Mouse (Mus musculus) hindbrain, embryonic 15.5 days (tissue): ENCODE results near the gene Prpsap1. TPM values are rescaled to one million over a fixed set of nuclear protein-coding genes. Genes with fewer than 3 reads are reported as not detected.
"Not testable (repeated sequence)": the region's sequence is repeated elsewhere in the genome, so short reads cannot be mapped to it uniquely, and the experiment has no call there.

Source experiments
- ATAC-seq: fragments of 200-750 bp; cut with Nextera tagmentation; 2 replicates; pipeline ENCODE4 v1.8.0; 2017; ENCODE audit warnings: low read depth, moderate number of reproducible peaks, moderate TSS enrichment; ENCODE audit not compliant: low FRiP score
- H3K27ac ChIP-seq: fragments of 300-500 bp; sonication (generic); replicated peaks from 2 replicates; pipeline ENCODE4 v1.5.1; 2015; ENCODE audit warnings: mild to moderate bottlenecking, inconsistent platforms
- H3K27me3 ChIP-seq: fragments of 300-500 bp; sonication (generic); 2 replicates; pipeline ENCODE4 v1.6.1; 2015; ENCODE audit warnings: control low read depth, inconsistent platforms
- H3K36me3 ChIP-seq: fragments of 300-500 bp; sonication (generic); 2 replicates; pipeline ENCODE4 v1.6.1; 2015; ENCODE audit warnings: control low read depth, inconsistent platforms
- H3K4me1 ChIP-seq: fragments of 300-500 bp; sonication (generic); replicated peaks from 2 replicates; pipeline ENCODE4 v1.6.1; 2015; ENCODE audit warnings: control low read depth, inconsistent platforms
- H3K4me2 ChIP-seq: fragments of 300-500 bp; sonication (generic); 2 replicates; pipeline ENCODE4 v1.6.1; 2015; ENCODE audit warnings: moderate library complexity, mild to moderate bottlenecking, inconsistent platforms
- H3K4me3 ChIP-seq: fragments of 300-500 bp; sonication (generic); 2 replicates; pipeline ENCODE4 v1.5.1; 2015; ENCODE audit warnings: mild to moderate bottlenecking, inconsistent platforms
- H3K9ac ChIP-seq: fragments of 300-500 bp; sonication (generic); 2 replicates; pipeline ENCODE4 v1.6.1; 2015; ENCODE audit warnings: inconsistent platforms
- H3K9me3 ChIP-seq: fragments of 300-500 bp; sonication (generic); 2 replicates; pipeline ENCODE4 v1.6.1; 2016; ENCODE audit warnings: control low read depth, inconsistent platforms
- WGBS: fragments of 180-500 bp; shearing (Covaris S2); methylation state at CpG from one replicate; pipeline ENCODE4 v1.1.7; 2015; 5-methylcytosine and 5-hydroxymethylcytosine counted together
- polyA plus RNA-seq: library from polyadenylated mRNA; unstranded; fragments of >200 nt; fragmentation: Nextera tagmentation; extraction: Ambion mirVana; gene quantifications from 2 replicates; pipeline ENCODE4 v1.2.1, GENCODE M21; 2015

Prpsap1 gene
- polyA plus RNA-seq, 1 experiment from 2014 or later: 186 TPM

DNA sequence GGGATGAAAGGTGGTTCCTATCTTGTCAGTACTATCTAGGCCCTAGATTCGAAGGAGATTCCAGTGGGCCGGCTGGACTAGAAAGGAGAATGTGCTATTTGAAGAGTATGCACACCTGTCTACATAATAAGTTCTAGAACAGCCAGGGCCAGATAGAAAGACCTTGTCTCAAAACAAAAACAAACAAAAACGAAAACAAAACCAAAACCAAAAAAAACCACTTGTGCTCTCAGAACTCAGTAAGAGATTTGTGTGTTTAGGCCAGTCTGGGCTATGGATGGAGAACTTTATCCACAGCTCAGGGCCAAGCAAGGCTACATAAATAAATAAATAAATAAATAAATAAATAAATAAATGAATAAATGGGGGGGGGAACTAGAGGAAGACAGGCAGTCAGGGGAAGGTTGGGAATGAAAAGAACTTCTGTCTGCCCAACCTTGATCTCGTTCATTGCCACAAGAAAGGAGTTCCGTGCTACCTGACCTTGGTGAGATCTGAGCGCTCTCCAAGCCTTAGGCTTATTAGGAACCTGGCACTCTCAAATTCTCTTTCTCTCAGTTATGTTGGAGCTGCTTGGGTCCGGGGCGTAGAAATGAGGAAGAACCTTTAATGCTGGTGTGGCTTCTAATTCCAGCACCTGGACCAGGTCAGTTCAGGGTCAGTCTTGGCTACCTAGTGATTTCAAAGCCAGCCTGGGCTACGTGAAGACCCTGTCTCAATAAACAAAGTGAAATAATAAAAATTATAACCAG is 64.0 kb downstream of the Prpsap1 start:
- WGBS: 83% methylated on average over 9 of the region's 9 CpGs
- H3K4me2 ChIP-seq: no peak overlapping the region
- H3K9me3 ChIP-seq: no peaks in the 10 kb centered on the region
- no peak overlapping the region for H3K27ac ChIP-seq
- ATAC-seq: no peak
- H3K9ac ChIP-seq: no peak overlapping the region
- no peaks in the 10 kb centered on the region for H3K27me3 ChIP-seq
- no peak overlapping the region for H3K4me3 ChIP-seq
- no peaks in the 10 kb centered on the region for H3K36me3 ChIP-seq
- peaks cover 2% of the 10 kb centered on the region for H3K4me1 ChIP-seq

DNA sequence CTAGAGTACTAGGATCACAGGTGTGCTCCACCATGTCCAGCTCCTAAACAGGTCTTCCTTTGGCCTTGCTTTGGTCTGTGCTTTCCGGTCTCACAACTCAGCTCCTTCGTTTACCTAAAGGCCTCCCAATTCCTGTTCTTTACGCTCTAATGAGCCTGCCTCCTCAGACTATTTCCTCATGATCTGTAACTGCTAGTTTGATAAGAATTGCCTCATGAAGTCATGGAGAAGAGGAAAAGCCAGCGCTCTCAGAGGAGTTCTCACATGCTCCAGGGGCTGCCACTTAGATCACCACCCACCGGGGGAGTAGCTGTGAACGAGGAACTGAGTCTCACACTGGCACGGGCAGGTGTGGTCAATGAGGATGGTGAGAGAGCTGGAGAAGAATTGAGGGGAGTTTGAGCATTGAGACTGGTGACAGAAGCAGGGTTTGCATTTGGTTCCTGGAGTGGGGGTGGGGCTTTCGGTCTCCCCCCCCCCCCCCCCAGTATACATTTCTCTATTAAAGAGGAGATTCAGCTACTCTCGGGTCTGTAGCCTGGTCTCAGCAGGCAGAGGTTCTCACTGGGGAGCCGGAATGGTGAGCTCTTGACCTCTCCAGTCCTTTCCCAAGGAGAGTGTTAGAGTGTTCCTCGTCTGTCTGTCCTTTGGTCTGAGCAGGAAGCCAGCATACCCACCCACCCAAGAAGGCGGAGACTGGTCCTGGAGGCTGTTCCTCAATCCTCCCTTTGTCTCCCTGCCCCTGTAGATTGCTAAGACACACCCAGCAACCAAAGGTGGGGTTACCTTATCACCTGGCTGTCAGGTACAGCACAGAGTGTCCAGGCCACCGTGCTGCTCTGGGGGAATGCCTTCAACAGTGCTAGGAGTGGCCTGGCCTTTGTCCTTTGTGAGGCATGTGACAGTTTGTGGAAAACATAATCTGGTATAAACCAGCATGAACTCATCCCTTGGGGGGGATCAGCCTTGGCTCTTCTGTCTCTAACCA is 64.8 kb downstream of the Prpsap1 start:
- Histone ChIP-seq H3K4me1 (no peaks in the 10 kb centered on the region), H3K36me3 (no peaks in the 10 kb centered on the region), H3K4me2 (no peak overlapping the region), H3K9ac (no peak overlapping the region), H3K27ac (no peak overlapping the region), H3K27me3 (no peaks in the 10 kb centered on the region), H3K9me3 (no peaks in the 10 kb centered on the region), H3K4me3 (no peak overlapping the region)
- WGBS: 57% methylated on average over 13 of the region's 13 CpGs
- ATAC-seq: no peak

DNA sequence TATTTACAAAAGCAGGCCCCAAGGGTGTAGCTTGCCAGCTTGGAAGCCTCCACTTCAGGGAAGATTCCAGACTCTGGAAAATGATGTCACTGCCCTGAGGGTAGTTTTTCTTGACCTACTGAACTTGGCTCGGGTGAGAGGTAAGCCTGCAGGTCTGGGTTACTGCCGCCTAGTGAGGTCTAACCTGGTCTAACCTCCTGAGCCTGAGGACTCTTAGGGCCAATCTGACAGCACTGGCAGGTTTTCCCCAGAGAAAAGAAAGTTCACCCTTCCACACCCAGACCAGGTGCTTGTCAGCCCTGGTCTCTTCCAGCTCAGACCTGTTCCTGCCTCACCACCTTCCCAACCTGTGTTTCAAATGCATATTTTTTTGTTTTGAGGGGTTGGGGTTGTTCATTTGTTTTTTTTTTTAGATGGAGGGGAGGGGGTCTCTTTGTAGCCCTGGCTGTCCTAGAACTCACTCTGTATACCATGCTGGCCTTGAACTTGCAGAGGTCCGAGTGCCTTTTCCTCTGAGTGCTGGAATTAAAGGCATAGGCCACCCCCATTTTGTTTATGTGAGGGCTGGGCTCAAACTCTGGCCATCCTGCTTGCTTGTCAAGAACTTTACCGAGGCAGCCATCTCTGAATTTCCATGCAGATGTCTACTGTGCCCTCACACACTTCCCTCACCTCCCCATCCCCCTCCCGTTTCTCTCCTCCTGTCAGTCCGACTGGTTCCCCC is 67.0 kb downstream of the Prpsap1 start:
- Histone ChIP-seq H3K4me3 (no peak overlapping the region), H3K27me3 (no peaks in the 10 kb centered on the region), H3K36me3 (no peaks in the 10 kb centered on the region), H3K4me2 (no peak overlapping the region), H3K9ac (no peak overlapping the region), H3K4me1 (no peaks in the 10 kb centered on the region), H3K9me3 (no peaks in the 10 kb centered on the region), H3K27ac (no peak overlapping the region)
- WGBS: 78% methylated on average over 6 of the region's 6 CpGs
- no peak for ATAC-seq

DNA sequence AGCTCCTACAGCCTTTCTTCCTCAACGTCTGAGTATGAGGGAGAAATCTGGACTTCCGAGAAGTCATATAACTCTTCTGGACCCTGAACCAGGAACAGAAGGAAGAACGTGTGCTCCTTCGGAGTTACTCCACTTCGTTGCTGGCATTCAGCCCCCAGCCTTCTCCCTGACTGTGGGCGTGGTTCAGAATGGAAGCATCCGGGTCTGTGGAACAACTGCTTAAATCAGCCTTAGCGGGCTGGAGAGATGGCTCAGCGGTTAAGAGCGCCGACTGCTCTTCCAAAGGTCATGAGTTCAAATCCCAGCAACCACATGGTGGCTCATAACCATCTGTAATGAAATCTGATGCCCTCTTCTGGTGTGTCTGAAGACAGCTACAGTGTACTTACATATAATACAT is 67.7 kb downstream of the Prpsap1 start:
- WGBS: 87% methylated on average over 11 of the region's 11 CpGs
- H3K4me2 ChIP-seq, H3K27ac ChIP-seq, ATAC-seq, H3K9me3 ChIP-seq, H3K4me1 ChIP-seq, H3K27me3 ChIP-seq, H3K36me3 ChIP-seq, H3K9ac ChIP-seq, H3K4me3 ChIP-seq: not testable (repeated sequence)

DNA sequence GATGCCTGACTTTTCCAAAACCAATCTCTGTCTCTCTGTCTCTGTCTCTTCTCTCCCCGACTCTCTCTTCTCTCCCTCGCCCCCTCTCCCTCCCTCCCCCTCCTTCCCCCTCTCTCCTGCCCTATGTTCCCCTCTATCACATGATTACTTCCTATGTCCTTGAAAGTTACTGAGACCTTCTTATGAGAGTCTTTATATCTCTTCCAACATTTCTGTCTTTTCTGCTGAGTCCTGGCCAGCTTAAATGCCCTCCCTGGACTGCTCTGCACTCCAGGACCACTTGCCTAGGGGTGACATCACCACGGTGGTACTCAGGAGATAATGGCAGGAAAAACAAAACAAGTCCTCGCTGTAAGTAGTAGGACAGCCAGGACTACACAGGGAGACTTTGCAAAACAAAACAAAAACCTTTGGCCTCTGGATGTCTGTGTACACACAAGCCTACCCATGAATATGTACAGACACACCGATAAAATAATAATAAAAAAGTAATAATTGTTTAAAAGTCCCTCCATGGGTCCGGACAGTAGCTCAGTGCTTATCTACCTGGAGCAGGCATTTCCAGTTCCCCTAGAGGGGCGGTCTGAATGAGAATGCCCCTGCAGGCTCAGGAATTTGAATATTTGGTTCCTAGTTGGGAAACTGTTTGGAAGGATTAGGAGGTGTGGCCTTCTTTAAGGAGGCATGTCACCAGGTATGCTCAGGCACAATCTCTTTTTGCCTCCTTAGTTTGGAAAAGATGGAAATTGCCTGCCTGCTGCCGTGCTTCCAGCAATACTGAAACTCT is 69.2 kb downstream of the Prpsap1 start:
- ATAC-seq: no peak
- 54% methylated on average over 8 of the region's 8 CpGs for WGBS
- no peak overlapping the region for H3K27ac ChIP-seq

DNA sequence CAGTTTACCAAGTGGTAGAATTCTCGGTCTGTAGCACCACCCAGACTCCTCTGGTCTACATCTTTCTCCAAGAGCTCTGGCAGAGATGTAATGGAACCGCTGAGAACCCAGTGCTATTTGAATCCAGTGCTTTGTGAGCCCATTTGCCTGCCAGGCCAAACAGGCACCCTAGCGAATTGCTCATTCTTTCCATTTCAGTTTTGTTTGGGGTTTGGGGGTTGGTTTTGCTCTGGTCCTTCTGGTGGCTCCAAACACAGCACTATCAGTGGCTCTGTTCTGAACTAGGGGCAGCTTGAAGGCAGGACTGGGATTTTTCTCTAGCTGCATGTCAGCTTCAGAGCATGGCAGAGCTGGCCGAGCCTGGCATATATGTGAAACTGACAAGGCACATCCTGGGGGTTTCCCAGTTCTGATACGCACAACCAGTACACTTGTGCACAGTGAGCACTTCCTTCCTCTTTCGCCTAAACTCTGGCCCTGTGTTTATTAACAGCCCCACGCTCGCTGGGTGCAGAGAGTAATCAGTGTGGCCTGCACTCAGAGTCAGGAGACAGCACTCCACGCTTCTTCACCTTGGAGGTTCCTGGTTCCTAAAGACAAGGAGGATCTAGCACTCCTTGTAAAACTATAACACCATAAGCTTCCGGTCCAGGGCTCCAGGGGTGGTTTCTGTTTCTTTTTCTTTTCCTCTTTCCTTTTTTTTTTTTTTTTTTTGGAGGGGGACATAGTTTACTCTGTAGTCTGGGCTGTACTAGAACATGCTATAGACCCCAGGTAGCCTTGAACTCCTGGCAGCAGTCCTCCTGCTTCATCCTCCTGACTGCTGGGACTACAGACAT is 70.0 kb downstream of the Prpsap1 start:
- no peaks in the 10 kb centered on the region for H3K4me1 ChIP-seq
- no peaks in the 10 kb centered on the region for H3K36me3 ChIP-seq
- H3K9ac ChIP-seq: no peak overlapping the region
- H3K27me3 ChIP-seq: no peaks in the 10 kb centered on the region
- WGBS: 86% methylated on average over 10 of the region's 10 CpGs
- H3K9me3 ChIP-seq: no peaks in the 10 kb centered on the region
- no peak for ATAC-seq
- H3K4me3 ChIP-seq: no peak overlapping the region
- H3K4me2 ChIP-seq: no peak overlapping the region
- H3K27ac ChIP-seq: no peak overlapping the region

More for the DNA sequence above, 69.2 kb downstream of the Prpsap1 start:
- no peaks in the 10 kb centered on the region for H3K9me3 ChIP-seq
- no peak overlapping the region for H3K4me2 ChIP-seq
- no peak overlapping the region for H3K4me3 ChIP-seq
- no peaks in the 10 kb centered on the region for H3K27me3 ChIP-seq
- no peak overlapping the region for H3K9ac ChIP-seq
- H3K36me3 ChIP-seq: no peaks in the 10 kb centered on the region
- H3K4me1 ChIP-seq: no peaks in the 10 kb centered on the region

DNA sequence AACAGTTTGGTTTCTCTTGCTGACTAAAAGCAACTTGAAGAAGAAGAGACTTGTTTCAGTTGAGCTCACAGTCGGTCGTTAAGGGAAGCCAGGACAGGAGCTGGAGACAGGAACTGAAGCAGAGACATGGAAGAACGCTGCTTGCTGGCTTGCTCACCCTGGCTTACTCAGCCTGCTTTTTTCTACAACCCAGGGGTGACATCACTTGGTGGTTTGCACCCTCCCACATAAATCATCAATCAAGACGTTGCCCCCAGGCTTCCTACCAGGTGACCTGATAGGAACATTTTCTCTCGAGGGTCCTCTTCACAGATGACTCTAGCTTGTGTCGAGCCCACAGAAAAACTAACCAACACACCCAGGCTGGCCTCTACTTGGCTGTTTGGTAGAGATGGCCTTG is 70.8 kb downstream of the Prpsap1 start:
- ATAC-seq: no peak
- H3K36me3 ChIP-seq: no peaks in the 10 kb centered on the region
- no peaks in the 10 kb centered on the region for H3K27me3 ChIP-seq
- 84% methylated on average over 6 of the region's 6 CpGs for WGBS
- H3K9ac ChIP-seq: no peak overlapping the region
- H3K4me2 ChIP-seq: no peak overlapping the region
- no peaks in the 10 kb centered on the region for H3K4me1 ChIP-seq
- no peak overlapping the region for H3K27ac ChIP-seq
- H3K4me3 ChIP-seq: no peak overlapping the region
- H3K9me3 ChIP-seq: no peaks in the 10 kb centered on the region

DNA sequence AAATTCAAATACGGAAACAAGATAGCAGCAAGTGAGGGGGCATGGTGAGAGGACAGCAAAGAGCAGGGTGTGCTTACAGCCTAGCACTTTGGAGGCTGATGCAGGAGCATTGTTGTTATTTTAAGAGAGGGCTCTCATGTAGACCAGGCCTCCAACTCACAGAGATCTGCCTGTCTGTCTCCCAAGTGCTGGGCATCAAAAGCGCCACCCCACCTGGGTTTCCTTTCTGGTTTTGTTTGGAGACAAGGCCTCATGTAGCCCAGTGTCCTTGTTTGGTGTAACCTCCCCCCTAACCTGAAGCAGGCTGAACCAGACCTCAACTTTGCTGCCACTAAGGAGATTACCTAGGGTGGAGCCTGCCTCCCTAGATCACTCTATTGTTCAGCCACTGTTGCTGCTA is 71.4 kb downstream of the Prpsap1 start:
- Histone ChIP-seq H3K4me2 (no peak overlapping the region), H3K4me1 (no peaks in the 10 kb centered on the region), H3K27me3 (no peaks in the 10 kb centered on the region), H3K4me3 (no peak overlapping the region), H3K27ac (no peak overlapping the region), H3K9me3 (no peaks in the 10 kb centered on the region), H3K36me3 (no peaks in the 10 kb centered on the region), H3K9ac (no peak overlapping the region)
- ATAC-seq: no peak
- 90% methylated on average over 2 of the region's 2 CpGs for WGBS

DNA sequence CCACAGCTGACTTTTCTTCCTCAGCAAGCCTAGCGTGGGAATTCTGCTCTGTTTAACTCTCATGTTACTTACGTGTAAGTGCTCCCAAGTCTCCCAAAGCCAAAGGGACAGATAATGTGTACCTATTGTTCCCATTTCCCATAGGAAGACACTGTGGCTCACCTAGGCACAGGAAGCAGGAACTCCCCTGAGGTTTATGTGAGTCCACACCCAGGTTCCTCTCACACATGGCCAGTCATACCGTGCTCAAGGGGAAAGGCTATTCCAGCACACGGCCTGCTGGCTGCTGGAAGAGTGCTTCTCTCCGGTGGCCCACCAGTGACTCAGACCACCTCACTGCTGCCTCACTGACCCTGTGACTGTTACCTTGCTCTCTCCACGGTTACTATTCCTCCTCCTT is 72.9 kb downstream of the Prpsap1 start:
- ATAC-seq: no peak
- no peak overlapping the region for H3K4me3 ChIP-seq
- 80% methylated on average over 6 of the region's 6 CpGs for WGBS
- no peak overlapping the region for H3K27ac ChIP-seq
- no peaks in the 10 kb centered on the region for H3K4me1 ChIP-seq
- no peaks in the 10 kb centered on the region for H3K36me3 ChIP-seq
- H3K4me2 ChIP-seq: no peak overlapping the region
- no peaks in the 10 kb centered on the region for H3K27me3 ChIP-seq
- no peak overlapping the region for H3K9ac ChIP-seq
- no peaks in the 10 kb centered on the region for H3K9me3 ChIP-seq
